Mouse (Mus musculus) lung, postnatal 0 days (tissue): ENCODE measurements at regions not wholly inside any gene's neighbourhood (a gene's known extent, or its start where the extent isn't known, plus 50 kb on each side); places are given as distances from the start of the nearest gene placed in this dataset.

Source experiments
- CTCF ChIP-seq: IDR thresholded peaks from 2 replicates; pipeline ENCODE4 v1.5.1; 2016; ENCODE audit warnings: antibody characterized with exemption, mild to moderate bottlenecking
- EP300 ChIP-seq: IDR thresholded peaks from 2 replicates; pipeline ENCODE4 v1.6.1; 2016; ENCODE audit warnings: antibody characterized with exemption, mild to moderate bottlenecking, control low read depth

DNA sequence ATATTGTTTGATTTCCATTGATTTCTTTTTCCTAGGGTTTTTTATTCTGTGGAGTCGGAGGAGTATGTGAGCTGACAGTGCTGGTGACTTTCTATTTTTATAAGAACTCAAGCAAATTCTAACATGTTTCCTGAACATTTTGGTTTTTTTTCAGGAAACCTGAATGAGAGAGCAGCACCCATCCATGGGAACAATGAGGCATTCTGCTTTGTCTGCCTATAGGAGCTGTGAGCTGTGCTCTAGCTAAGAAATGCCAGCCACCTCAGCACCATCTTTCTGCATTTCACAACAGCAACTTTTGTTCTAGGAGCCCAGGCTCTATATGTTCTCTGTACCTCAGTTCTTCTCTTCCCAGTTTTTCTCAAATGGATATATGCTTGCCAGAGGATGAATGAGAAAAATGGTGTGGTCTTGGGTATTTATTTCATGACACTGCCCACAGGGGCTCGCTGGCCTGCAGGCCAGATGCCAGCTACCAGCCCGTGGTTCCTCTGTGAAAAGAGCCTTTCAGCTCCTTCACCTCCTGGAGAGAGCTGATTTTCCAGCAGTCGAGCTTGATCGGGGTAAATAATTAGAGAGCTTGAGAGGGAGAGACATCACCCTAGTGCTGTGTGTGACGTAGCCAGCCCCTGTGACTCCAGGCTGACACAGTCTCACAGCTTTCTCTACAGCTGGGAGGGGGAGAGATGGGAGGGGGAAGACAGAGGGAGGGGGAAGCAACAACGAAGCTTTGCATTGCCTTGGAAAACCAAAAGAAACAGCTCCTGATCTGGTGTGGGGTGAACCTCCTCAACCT is 154.1 kb upstream of the Topaz1 start:
- TF ChIP-seq EP300, result no peak
- no peak for TF ChIP-seq CTCF
